Mouse (Mus musculus) CH12.LX (cell line): ENCODE data around the gene Sdccag8.

ENCODE experiments used
- CHD1 ChIP-seq: IDR thresholded peaks from 2 replicates; pipeline ENCODE4 v1.6.1; 2012; ENCODE audit warnings: low read depth, low read length, improper control_type of control experiment, inconsistent platforms
- CTCF ChIP-seq, 2 experiments: IDR thresholded peaks in 1 of 2; conservative IDR thresholded peaks in 1 of 2; 2 replicates each; pipeline ENCODE4 v1.5.1; 2011 to 2012; ENCODE audit warnings: low read depth in 2 of 2, low read length in 2 of 2, improper control_type of control experiment in 1 of 2, inconsistent platforms in 1 of 2, mild to moderate bottlenecking in 1 of 2, moderate library complexity in 1 of 2
- E2F4 ChIP-seq: IDR thresholded peaks from 2 replicates; pipeline ENCODE4 v1.6.1; 2011; ENCODE audit warnings: low read depth, low read length, improper control_type of control experiment; ENCODE audit not compliant: insufficient replicate concordance
- EP300 ChIP-seq: IDR thresholded peaks from 2 replicates; pipeline ENCODE4 v1.6.1; 2011; ENCODE audit warnings: low read length, improper control_type of control experiment
- ETS1 ChIP-seq: conservative IDR thresholded peaks from 2 replicates; pipeline ENCODE4 v1.6.1; 2012; ENCODE audit warnings: low read depth, mild to moderate bottlenecking, inconsistent platforms, low read length, improper control_type of control experiment, moderate library complexity
- GABPA ChIP-seq: IDR thresholded peaks from 2 replicates; pipeline ENCODE4 v1.6.1; 2012; ENCODE audit warnings: low read depth, low read length, improper control_type of control experiment, inconsistent platforms; ENCODE audit not compliant: insufficient replicate concordance
- IRF4 ChIP-seq: IDR thresholded peaks from 2 replicates; pipeline ENCODE4 v1.6.1; 2014; ENCODE audit warnings: low read depth, mild to moderate bottlenecking, inconsistent platforms, low read length, improper control_type of control experiment
- MAX ChIP-seq: IDR thresholded peaks from 2 replicates; pipeline ENCODE4 v1.6.1; 2011; ENCODE audit warnings: low read length, improper control_type of control experiment
- POLR2A ChIP-seq: IDR thresholded peaks from 2 replicates; pipeline ENCODE4 v1.6.1; 2011; ENCODE audit warnings: low read depth, mild to moderate bottlenecking, improper control_type of control experiment, low read length
- SIN3A ChIP-seq: IDR thresholded peaks from 2 replicates; pipeline ENCODE4 v1.6.1; 2012; ENCODE audit warnings: low read length, improper control_type of control experiment, inconsistent platforms
- USF2 ChIP-seq: conservative IDR thresholded peaks from 2 replicates; pipeline ENCODE4 v1.6.1; 2011; ENCODE audit warnings: low read depth, low read length, improper control_type of control experiment
- ZC3H11A ChIP-seq: IDR thresholded peaks from 2 replicates; pipeline ENCODE4 v1.6.1; 2012; ENCODE audit warnings: low read depth, mild to moderate bottlenecking, inconsistent platforms, low read length, improper control_type of control experiment
- ZNF384 ChIP-seq: IDR thresholded peaks from 2 replicates; pipeline ENCODE4 v1.6.1; 2012; ENCODE audit warnings: low read depth, low read length, improper control_type of control experiment, inconsistent platforms

DNA sequence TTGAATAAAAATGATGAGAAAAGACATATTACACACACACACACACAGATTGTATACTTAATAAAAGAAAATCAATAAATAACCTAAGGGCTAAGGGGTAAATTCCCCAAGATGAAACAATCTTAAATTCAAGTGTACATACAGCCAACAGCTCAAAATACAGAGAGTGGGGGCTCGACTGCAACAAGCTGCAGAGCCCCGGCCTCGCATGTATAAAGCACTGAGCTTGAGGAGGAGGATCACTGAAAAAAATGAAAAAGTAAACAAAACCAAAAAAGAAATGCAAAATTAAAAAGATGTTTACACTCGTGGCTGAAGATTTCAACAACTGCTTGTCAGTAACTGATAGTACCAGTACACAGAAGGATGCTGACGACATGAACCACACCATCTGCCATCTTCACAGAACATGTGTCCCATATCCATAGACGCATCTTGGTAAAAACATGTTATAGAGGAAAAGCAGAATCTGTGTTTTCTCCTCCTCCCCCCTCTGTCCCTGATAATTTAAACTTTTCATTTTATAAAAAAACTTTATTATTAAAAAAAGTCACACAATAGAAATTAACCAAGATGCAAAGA, 224.7 kb downstream of the Sdccag8 start:
- no peak for TF ChIP-seq E2F4
- no peak for TF ChIP-seq CTCF (conservative IDR thresholded peaks at IDR 0.05 in 1 of 2, IDR thresholded peaks at IDR 0.05 in 1 of 2; ENCODE audit: low read depth in 2 of 2, low read length in 2 of 2)
- no peak for TF ChIP-seq GABPA
- no peak for TF ChIP-seq USF2
- no peak for TF ChIP-seq EP300
- no peak for TF ChIP-seq ETS1
- no peak for TF ChIP-seq ZNF384
- no peak for TF ChIP-seq CHD1
- no peak for TF ChIP-seq MAX
- no peak for TF ChIP-seq ZC3H11A
- TF ChIP-seq SIN3A = no peak
- TF ChIP-seq IRF4 = no peak
- TF ChIP-seq POLR2A = no peak
